Mouse (Mus musculus) limb, embryonic 11.5 days (tissue): Measurements from ENCODE around the gene Fbxo8. TPM values are rescaled to one million over a fixed set of nuclear protein-coding genes. Genes with fewer than 3 reads are reported as not detected.

Experiments
- ATAC-seq: fragments of 200-750 bp; cut with Nextera tagmentation; 2 replicates; pipeline ENCODE4 v1.8.0; 2017; ENCODE audit warnings: low read depth; ENCODE audit not compliant: insufficient number of reproducible peaks, low FRiP score, low TSS enrichment
- DNase-seq: peaks from one replicate; pipeline ENCODE4 v3.0.0-alpha.2; 2015; ENCODE audit warnings: low spot score
- H3K27ac ChIP-seq: fragments of 300-500 bp; sonication (generic); replicated peaks from 2 replicates; pipeline ENCODE4 v1.5.1; 2014; ENCODE audit warnings: low read depth, mild to moderate bottlenecking, low read length
- H3K27me3 ChIP-seq: fragments of 300-500 bp; sonication (generic); 2 replicates; pipeline ENCODE4 v1.6.1; 2014; ENCODE audit warnings: mild to moderate bottlenecking, low read length, mixed read lengths; ENCODE audit not compliant: control insufficient read depth, insufficient read depth
- H3K36me3 ChIP-seq: fragments of 300-500 bp; sonication (generic); 2 replicates; pipeline ENCODE4 v1.6.1; 2014; ENCODE audit warnings: mild to moderate bottlenecking, low read length, moderate library complexity, mixed read lengths; ENCODE audit not compliant: control insufficient read depth, insufficient read depth
- H3K4me1 ChIP-seq: fragments of 300-500 bp; sonication (generic); 2 replicates; pipeline ENCODE4 v1.6.1; 2014; ENCODE audit warnings: low read length, mixed read lengths; ENCODE audit not compliant: control insufficient read depth, insufficient read depth
- H3K4me2 ChIP-seq: fragments of 300-500 bp; sonication (generic); 2 replicates; pipeline ENCODE4 v1.6.1; 2014; ENCODE audit warnings: low read depth, mild to moderate bottlenecking, moderate library complexity; ENCODE audit not compliant: severe bottlenecking
- H3K4me3 ChIP-seq: fragments of 300-500 bp; sonication (generic); 2 replicates; pipeline ENCODE4 v1.5.1; 2014; ENCODE audit warnings: low read depth, low read length
- H3K9ac ChIP-seq: fragments of 300-500 bp; sonication (generic); 2 replicates; pipeline ENCODE4 v1.6.1; 2014; ENCODE audit warnings: mild to moderate bottlenecking, low read length
- H3K9me3 ChIP-seq: fragments of 300-500 bp; sonication (generic); 2 replicates; pipeline ENCODE4 v1.6.1; 2016; ENCODE audit warnings: low read length; ENCODE audit not compliant: control insufficient read depth
- WGBS: fragments of 180-500 bp; shearing (Covaris S2); extraction: QIAGEN DNeasy Blood & Tissue Kit; methylation state at CpG from one replicate; pipeline ENCODE4 v1.1.7; 2014; 5-methylcytosine and 5-hydroxymethylcytosine counted together
- microRNA-seq: library from miRNA; unstranded; fragments of <30 nt; microRNA quantifications from one replicate; pipeline ENCODE4, GENCODE M21; 2016
- polyA plus RNA-seq: library from polyadenylated mRNA; unstranded; fragments of >200 nt; fragmentation: Nextera tagmentation; extraction: Ambion mirVana; gene quantifications from 2 replicates; pipeline ENCODE4 v1.2.1, GENCODE M21; 2014

Fbxo8 gene
- polyA plus RNA-seq, 1 experiment from 2014 or later: 54.2 TPM

DNA sequence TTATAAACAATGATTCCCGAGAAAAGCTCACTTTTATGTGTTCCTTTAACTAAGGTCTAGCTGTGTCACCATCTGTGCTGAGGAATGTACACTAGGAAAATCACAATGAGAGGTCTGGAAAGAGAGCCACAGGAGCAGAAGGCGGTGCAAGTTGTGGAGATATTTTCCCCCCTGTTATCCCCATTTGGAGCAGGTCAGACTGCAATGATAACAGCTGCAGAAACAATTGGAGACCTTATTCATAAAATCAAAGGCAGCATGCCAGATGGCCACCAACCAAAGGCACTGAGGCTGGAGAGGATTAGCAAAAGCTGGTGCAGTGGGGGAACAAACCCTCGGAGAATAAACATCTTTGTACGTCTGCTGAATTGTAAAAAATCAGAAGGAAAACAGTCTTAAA, 78.3 kb downstream of the Fbxo8 start:
- Histone ChIP-seq H3K4me2 (no peak overlapping the region), H3K9ac (no peak overlapping the region), H3K4me3 (no peak overlapping the region), H3K4me1 (no peaks in the 10 kb centered on the region; the same call in 1 of the 2 replicates), H3K27ac (no peak overlapping the region), H3K27me3 (no peaks in the 10 kb centered on the region), H3K36me3 (no peaks in the 10 kb centered on the region), H3K9me3 (no peaks in the 10 kb centered on the region)
- 0 out of 2 replicates have a peak, but pooled peaks have one; percentile 56 for ATAC-seq
- 29% methylated on average over 4 of the region's 4 CpGs for WGBS
- peak; percentile 35 for DNase-seq

DNA sequence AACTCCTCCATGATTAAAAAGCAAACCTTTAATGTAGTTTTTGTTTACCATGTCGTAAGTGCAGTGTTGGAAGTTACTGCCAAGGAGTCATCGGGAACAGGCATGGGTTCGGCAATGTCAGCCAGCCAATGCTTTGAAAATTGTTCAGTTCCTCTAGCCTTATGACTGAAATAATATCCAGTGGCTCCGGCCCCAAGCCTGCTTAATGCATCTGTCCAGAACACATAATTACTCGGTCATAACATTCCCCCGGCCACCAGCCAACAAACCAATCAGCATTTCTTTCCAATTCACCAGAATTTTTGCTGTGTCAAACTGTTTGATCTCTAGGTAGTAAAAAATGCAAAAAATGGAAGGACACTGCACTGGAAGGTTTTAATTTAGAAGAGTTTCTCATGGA, 88.4 kb downstream of the Fbxo8 start:
- WGBS: 43% methylated on average over 6 of the region's 6 CpGs
- DNase-seq (no peak), ATAC-seq (0 out of 2 replicates have a peak, but pooled peaks have one; percentile 51)
- Histone ChIP-seq H3K27me3 (no peaks in the 10 kb centered on the region), H3K36me3 (no peaks in the 10 kb centered on the region), H3K27ac (peak overlapping the region; percentile 32; the same call in 1 of the 2 replicates), H3K4me2 (no peak overlapping the region), H3K4me3 (no peak overlapping the region), H3K9ac (no peak overlapping the region), H3K9me3 (no peaks in the 10 kb centered on the region), H3K4me1 (no peaks in the 10 kb centered on the region)

Small RNA genes lying within 50 kb of the gene (microRNA-seq; reads per million reads assigned to microRNA genes)
- not detected for gene Gm25992

Other genes with a start within 250 kb of the Fbxo8 start
- gene Cep44, start within 50 bp of the Fbxo8 start, polyA plus RNA-seq: 49.4 and 50.1 TPM in 2 replicates